Mouse (Mus musculus): ENCODE measurements around the gene Rrp9.
"Not testable (repeated sequence)": the region's sequence is repeated elsewhere in the genome, so short reads cannot be mapped to it uniquely, and the experiment has no call there.

Gene Rrp9

GRCm38 (mm10) chr9:106473753-106474105 is 2.0 kb upstream of the Rrp9 start:
- no peak for DNase-seq (ENCODE audit: low spot score)

- peak; percentile 62 for DNase-seq (ENCODE audit: low spot score)
Observed at GRCm38 (mm10) chr9:106474456-106474855, 1.3 kb upstream of the Rrp9 start.

GRCm38 (mm10) chr9:106475046-106475445 is 717 bp upstream of the Rrp9 start:
- DNase-seq (ENCODE audit: low spot score) = peak; percentile 20

DNA sequence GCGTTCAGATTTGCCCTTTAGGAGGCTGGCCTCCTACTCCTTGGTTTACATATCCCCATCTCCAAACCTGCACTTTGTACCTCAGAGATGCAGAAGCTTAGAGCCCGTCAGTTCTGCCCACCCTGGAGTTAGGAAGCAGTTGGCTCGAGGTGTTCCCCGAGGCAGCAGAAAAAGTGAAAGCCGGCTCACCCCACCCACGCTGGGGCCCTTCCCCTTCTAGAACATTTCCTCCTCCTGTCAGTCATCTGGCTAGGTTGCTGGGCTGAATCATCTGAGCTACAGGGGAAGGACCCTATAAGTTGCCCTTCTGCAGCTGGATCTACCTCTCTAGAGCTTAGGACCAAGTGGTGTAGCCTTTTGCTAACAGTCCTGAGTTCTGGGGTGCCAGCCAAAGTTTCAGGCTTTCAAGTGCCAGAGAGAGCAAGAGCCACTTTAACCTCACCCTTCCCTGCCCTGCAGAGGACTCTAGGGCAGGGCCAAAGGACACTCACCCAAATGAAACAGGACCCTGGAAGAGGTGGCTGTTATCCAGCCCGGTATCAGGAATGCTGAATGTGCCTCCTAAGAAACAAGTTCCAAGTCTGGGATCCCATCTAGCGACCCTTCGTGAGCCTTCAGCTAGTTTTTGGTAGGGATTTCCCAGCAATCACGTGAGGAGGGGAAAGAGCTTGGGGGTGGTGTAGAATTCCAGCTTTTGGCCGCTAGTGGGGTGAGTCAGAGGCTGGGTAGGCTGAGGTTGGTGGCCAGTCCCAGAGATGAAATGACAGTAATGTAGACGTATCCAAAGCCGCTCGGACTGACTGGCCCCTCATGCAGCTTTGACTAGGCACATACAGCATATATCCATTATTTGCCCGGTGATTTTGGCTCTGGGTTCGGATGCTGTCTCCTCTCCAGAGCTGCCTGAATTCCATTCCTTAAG is 500 bp downstream of the Rrp9 start:
- peak; percentile 52 for DNase-seq (ENCODE audit: low spot score)

- peak; percentile 91 for DNase-seq (ENCODE audit: low spot score)
Observed at GRCm38 (mm10) chr9:106476924-106477484, 1.2 kb downstream of the Rrp9 start, which contains the start of gene Parp3. Gene Parp3, minus strand, starts transcription at chr9:106476949.

- no peak for DNase-seq (ENCODE audit: low spot score)
Observed at GRCm38 (mm10) chr9:106477649-106478048, 1.9 kb downstream of the Rrp9 start.

DNA sequence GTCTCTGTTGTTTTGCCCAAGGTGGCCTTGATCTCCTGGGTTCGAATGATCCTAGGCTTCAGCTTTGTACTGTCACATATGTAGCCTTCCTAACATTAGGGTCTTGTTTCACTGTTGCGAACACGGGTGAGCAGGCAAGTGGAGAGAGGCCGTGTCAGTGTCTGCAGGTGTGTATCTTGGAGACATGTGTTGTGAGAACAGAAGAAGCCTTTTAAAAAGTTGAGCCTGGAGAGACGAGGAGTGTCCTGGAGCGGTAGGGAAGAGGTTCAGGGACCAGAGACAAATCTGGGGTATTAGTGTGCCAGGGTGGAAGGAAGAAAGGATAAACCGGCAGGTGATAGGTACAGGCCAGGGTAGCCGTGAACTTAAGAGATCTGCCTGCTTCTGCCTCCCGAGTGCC is 2.3 kb downstream of the Rrp9 start:
- peak; percentile 2 for DNase-seq (ENCODE audit: low spot score)

DNA sequence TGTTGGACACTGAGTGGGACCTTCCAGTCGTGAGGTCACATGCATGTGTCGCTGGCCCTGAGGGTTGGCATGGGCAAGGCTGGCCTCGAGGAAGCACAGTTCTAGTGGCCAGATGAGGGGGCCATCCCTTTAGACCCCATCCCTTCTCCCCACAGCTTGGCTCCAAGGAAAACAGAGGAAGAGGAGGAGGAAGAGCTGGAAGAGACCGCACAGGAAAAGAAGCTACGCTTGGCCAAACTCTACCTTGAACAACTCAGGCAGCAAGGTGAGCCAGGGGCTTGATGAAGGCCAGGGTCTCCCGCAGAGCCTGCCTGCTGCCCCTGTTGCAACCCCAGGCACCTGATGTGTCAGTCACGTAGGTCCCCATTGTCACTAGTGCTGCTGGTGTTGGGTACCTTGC is 4.8 kb downstream of the Rrp9 start:
- no peak for DNase-seq (ENCODE audit: low spot score)

- no peak for DNase-seq (ENCODE audit: low spot score)
Observed at GRCm38 (mm10) chr9:106481075-106481474, 5.3 kb downstream of the Rrp9 start.

DNA sequence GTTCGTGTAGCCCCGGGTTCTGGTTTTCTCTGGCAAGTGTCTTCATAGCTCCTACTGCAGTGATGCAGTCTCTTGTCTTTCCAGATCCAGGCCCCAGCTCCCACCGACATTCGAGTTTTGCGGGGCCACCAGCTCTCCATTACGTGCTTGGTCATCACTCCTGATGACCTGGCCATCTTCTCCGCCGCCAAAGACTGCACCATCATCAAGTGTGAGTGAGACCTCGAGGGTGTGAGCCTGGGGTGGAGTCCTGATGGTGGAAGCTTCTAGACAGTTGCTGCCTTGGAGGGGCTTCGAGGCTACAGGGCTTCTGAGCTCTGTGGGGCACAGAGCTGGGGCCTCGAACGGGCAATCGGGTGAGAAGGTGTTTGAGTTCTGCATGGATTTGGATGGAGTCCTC is 5.9 kb downstream of the Rrp9 start:
- DNase-seq (ENCODE audit: low spot score) = no peak

GRCm38 (mm10) chr9:106482578-106483115 is 6.9 kb downstream of the Rrp9 start:
- DNase-seq (ENCODE audit: low spot score) = no peak

GRCm38 (mm10) chr9:106483136-106483535 is 7.4 kb downstream of the Rrp9 start:
- DNase-seq (ENCODE audit: low spot score) = no peak

DNA sequence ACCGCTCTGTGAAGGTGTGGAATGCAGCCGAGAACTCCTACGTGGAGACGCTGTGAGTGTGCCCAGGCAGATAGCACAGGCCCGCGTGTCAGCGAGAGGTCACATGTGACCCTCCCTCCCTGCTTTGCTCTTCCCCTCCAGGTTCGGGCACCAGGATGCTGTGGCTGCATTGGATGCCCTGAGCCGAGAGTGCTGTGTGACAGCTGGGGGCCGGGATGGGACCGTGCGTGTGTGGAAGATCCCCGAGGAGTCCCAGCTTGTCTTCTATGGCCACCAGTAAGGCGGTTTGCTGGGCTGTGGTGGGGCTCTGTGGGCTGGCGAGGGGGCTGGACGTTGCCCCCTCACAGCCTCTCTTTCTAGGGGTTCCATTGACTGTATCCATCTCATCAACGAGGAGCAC is 7.8 kb downstream of the Rrp9 start:
- no peak for DNase-seq (ENCODE audit: low spot score)

DNA sequence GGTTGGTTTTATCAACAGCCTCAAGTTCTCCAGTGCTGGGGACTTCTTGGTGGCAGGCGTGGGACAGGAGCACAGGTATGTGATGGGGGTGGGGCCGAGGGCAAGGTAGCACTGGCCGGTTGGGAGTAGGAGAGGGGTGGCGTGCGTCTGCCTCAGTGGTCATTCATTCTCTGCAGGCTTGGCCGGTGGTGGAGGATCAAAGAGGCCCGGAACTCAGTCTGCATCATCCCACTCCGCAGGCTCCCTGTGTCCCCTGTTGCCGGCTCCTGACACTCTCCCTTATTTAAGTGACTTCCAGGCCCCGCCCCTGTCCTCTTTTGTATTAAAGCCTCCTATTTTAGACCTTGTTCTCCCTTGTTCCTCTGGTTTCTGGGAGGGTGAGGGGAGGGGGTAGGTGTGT is 9.3 kb downstream of the Rrp9 start:
- DNase-seq (ENCODE audit: low spot score) = no peak

- not testable (repeated sequence) for DNase-seq (ENCODE audit: low spot score)
Observed at GRCm38 (mm10) chr9:106487602-106488001, 11.8 kb downstream of the Rrp9 start.

DNA sequence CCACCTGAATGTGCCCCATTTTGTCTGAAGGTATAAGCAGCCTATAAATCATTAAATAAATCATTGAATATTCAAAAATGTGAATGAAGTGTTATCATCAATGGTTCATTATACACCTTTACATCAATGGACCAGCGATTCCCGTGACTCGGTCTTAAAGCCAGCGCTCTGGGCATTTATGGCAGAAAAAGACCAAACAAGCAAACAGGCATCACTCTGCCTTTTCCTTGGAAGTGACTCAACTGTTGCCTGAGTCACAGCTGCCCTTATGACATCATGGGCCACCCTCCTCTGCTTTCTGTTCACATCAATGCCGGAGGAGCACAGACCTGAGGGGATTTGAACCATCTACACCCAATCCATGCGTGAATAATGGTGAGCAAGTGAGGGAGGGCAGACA is 23.9 kb downstream of the Rrp9 start, which contains the start of gene Iqcf1:
Gene Iqcf1 (plus strand): TSS at position 301 of the 400 bp plus-strand sequence.
- no peak for DNase-seq (ENCODE audit: low spot score)

- no peak for DNase-seq (ENCODE audit: low spot score)
Observed at GRCm38 (mm10) chr9:106501846-106502245, 26.1 kb downstream of the Rrp9 start.

DNA sequence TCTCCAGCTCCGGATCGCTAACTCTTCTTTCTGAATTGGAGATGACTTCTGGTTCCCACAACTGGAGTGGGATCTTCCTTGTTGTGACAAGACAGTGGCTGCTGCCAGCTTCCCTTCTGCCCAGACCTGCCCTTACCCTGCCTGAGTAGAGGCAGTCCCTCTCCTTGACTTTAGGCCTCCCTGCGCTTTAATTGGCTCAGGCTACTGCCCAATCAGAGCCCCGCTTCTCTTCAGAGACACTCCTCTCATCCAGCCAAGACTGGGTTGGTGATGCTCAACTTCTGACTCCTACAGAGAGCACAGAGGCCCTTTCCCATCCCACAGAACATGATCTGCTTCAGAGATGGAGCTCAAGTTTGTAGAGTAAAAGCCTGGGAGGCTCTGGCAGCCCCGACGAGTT is 28.5 kb downstream of the Rrp9 start:
- DNase-seq (ENCODE audit: low spot score) = no peak

- no peak for DNase-seq (ENCODE audit: low spot score)
Observed at GRCm38 (mm10) chr9:106509356-106509755, 33.6 kb downstream of the Rrp9 start.

DNA sequence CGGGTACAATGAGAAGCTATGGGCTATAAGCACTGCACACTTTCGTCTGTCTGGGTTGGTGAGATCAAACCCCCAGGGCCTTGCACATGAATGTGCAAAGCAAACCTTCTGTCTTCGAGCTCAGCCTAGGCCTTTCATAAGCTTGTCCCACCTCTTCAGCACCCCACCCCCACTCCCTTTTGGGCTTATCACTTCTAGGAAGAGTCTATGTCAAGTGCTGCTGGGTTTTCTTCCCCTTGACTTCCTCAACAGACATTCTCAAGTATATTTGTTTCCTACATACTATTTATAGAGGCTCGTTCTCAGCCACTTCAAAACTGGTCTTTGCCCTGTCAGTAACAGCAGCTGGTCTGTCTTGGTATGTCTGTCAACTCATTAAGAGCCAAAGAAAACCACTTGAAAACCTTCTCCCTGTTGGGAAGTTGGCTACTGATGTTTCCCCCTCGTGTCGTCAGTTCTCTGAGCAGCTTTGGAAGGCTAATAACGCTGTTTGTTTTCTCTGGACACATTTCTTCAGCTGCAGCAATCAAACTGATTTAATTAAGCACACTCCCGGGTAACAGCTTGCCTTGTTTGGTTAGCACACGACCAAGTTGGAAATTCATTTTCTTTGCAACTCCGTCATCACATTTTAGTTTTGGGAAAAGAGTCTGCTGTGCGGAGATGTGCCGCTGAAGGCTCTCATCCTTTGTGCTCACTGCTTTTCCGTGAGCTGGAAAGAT is 37.1 kb downstream of the Rrp9 start:
- DNase-seq (ENCODE audit: low spot score) = no peak

GRCm38 (mm10) chr9:106513566-106513965 is 37.8 kb downstream of the Rrp9 start:
- no peak for DNase-seq (ENCODE audit: low spot score)

GRCm38 (mm10) chr9:106514273-106514672 is 38.5 kb downstream of the Rrp9 start, which contains the start of gene Iqcf5:
Gene Iqcf5, plus strand, starts transcription at chr9:106514573.
- no peak for DNase-seq (ENCODE audit: low spot score)

Data from urinary bladder, postnatal 25 days (tissue).